Mouse (Mus musculus) adrenal gland, postnatal 25 days (tissue): ENCODE results near the gene Dscaml1. TPM values are rescaled to one million over a fixed set of nuclear protein-coding genes. Genes with fewer than 3 reads are reported as not detected.

Source experiments
- DNase-seq: peaks from one replicate; pipeline ENCODE4 v3.0.0; 2021; ENCODE audit warnings: mixed read lengths
- total RNA-seq: library from RNA; stranded (reverse); gene quantifications from 2 replicates; pipeline ENCODE4 v1.2.3, GENCODE M21; 2021

The Dscaml1 gene
- total RNA-seq, 1 experiment from 2014 or later = 1.5 TPM

DNA sequence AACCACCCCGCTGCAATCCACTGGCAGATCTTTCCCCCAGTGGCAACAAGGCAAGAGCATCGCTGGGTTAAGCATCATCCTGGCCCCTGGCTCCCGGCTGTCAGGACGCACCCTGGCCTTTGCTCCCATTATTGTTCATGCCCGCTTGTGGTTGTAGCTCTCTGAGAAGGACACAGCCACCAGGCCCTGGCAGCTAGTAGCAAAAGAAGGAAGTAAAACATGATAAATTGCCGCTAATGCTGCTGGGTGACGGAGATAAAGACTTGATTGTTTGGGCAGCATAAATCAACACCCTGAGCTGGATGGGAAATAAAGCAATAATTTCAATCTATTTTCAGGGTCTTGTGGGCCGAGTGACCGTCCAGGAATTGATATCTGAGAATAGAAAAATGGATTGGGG lies 81.1 kb downstream of the Dscaml1 start:
- DNase-seq = no peak

DNA sequence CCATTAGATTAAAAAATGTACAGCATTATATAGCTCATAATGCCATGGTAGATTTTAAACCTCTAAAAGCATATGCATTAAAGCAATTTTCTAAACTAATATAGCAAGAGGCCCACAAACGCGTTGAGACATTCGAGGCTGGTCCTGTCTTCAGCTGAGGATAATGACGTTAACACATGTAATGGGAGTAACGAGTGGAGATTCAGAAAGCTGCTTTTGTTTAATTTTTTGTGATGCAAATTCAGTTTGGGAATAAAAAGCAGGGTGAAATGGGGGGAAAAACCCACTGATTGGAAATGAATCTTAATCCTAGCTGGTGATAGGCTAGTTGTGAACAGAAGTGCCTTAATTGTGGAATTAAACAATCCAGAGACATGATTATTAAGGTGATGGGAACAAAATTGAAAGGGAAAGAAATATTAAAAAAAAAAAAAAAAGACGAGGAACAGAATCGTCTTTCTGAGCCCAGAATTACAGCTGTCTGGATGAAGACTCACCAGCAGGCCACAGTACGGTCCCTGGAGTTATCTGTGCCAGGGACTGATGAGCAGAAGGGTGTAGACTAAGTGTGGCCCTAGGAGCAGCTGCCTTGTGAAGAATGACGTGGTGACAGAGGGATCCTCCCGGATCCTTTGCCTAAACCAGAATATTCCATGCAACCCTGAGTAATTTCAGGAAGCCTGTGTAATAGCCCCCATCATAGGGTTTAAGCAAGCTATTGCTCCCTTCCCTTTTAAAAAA lies 84.5 kb downstream of the Dscaml1 start:
- DNase-seq = no peak

DNA sequence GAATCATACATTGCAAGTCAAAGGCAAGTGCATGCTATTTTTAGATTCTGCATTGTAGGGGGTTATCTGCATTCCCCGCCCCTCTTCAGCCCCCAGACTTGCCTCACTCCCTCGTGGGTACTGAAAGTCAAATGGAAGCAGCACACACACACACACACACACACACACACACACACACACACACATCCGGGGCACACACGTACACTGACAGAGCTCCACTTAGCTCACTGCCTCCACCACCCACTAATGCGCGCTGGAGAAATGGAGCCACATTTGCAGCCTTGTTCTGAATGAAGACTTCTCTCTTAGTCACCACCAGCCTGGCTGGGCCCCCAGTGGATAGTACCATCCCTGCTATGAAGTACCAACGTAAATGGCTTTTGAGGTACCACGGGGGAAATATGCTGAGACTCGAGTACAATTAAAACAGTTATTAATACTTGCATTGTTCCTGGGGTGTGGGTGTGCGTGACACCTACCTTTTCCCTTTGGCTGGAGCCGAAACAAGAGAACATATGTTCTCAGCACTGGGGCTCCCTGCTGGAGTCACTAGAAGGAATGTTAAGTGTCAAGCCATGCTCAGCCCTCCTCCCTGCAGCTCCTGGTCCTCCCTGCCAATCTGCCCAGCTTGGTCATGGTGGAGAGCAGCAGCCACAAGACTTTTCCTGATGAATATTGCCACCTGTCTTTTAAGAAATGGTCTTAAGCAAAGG lies 91.7 kb downstream of the Dscaml1 start:
- DNase-seq = no peak

DNA sequence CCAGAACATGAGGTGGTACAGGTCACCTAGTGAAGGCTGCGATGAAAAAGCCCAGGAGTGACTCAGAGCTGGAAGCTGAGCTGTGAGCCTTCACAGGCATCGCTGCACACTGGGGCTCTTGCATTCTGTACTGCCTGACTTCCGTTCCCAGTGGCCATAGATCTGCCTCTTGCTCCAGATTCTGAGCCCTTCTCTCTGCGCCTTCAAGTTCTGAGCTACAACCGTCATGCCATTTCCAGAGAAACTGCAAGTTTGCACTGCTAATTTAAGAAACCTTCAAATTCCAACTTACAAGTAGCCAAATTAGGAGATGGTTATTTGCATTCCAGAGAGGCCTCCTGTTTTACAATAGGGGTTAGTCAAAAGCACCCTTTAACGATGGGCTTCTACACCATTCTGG lies 93.4 kb downstream of the Dscaml1 start:
- no peak for DNase-seq

DNA sequence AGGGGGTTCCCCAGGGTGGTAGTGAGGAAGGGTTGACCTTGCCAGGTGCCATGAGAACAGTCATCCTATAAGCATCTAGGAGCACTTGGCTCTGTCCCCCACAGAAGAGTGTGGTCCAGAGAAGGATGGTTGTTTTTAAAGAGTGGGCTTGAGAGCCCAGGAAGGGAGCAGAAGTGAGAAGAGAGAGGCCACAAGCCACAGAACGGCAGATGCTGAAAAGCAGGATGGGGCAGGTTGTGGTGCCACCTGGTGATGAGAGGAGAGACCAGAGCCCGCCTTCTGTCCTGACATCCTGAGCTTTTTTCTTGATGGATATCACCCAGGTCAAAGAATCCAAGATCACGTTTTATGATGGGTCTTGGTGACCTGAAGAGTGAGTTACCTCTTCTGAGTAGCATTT lies 96.4 kb downstream of the Dscaml1 start:
- DNase-seq = no peak

DNA sequence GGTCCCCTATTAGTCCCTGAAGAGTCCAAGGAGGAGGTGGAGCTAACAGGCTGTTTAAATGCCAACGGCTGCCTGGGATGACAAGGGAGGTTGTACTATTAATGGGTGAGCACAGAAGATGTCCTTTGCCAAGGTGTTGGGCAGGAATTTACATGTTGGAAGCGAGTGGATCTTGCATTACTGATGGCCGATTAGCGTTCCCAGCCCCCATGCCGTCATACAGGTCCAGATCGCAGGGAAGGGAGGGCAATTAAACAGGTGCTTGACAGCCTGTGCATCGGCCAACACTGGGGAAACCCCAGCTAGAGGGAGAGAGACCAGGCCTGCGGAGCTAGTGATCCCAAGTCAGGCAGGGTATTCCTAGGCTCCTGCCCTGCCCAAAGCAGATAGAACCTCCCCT lies 98.1 kb downstream of the Dscaml1 start:
- DNase-seq = no peak

DNA sequence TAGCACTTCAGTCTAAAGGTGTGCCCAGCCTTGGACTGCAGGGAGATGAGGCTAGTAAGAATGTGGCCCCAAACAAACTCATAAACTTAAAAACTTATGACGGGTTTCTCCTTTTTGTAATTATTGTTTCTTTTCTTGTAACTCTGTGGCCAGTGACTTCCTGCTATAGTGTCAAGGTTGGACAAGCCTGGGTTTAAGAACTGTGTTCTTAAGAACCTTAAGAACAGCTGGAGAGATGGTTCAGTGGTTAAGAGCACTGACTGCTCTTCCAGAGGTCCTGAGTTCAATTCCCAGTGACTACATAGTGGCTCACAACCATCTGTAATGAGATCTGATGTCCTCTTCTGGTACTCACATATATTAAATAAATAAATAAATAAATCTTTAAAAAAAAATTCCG lies 106.8 kb downstream of the Dscaml1 start:
- DNase-seq = no peak

DNA sequence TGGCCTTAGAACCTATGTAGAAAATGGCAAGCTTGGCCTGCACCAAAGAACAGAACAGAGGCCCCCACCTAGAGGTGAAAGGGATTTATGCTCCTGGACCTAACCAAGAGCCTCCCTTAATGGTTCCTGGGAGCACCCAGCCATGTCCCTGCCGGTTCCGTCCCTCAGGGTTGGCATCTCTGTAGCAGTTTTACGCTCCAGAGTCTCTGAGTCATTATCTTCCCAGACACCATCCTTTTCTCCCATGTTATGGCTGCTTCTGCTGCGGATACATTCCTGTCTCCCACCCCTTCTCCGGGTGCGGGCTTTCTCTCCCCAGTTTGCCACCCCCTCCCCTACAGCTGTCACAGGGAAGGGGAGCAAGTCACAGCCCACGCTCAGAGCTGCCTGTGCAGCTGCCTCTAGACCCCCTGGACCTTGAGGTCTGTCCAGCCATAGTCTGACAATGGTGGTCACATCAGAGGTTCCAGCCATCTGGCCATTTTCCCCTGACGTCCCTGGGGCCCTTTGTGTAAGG lies 108.1 kb downstream of the Dscaml1 start:
- DNase-seq = no peak

DNA sequence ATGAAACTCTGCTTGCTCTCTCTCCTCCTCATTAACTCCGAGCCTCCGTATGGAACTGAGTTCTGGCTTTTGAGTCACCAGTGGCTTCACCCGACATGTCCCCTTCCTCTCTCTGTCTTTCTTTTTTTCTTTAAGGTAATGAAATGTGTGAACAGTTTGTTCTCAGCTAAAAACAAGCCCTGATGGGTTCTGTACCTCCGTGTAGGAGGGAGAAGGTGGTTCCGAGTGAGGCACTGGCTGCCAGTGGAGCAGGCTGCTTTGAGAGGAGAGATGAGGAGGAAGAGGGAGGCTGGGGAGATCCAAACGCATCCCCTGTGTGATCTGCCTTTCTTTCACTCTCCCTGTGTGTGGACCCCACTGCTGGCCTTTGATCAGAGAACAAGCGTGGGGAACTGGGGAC lies 111.2 kb downstream of the Dscaml1 start:
- DNase-seq = no peak

DNA sequence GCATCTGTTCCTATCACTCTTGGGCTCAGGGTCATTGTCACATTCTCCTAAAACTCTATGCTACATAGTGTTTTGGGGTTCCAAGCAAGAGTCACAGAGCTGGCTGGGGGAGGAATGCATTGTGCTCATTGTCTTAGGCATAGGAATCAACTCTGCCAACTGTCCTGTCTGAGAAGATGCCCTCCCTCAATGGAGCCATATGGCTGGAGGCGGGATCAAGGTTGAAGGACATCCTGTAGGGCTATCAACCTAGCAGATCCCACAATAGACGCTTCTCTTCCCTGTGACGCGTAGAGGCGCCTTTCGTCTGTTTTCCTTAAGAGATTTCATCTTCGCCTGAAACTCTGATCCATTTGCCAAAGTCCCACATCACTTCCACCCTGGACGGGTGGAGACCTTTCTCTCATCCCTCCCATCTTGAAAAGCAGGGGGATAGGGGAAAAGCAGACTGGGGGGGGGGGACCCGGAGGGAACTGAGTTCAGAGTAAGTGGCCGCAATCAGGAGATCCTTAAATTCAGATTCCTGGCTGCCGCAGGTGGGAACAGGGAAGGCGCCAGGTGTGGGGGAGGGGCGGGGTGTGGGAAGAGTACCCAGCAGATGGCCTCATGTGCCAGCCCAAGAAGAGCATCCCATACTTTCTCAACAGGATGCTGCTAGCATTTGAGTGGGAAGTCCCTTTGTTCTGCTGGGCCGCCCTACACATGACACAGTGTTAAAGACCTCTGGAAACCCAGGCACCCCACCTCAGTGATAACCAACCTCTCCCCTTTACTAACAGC lies 113.0 kb downstream of the Dscaml1 start:
- no peak for DNase-seq

DNA sequence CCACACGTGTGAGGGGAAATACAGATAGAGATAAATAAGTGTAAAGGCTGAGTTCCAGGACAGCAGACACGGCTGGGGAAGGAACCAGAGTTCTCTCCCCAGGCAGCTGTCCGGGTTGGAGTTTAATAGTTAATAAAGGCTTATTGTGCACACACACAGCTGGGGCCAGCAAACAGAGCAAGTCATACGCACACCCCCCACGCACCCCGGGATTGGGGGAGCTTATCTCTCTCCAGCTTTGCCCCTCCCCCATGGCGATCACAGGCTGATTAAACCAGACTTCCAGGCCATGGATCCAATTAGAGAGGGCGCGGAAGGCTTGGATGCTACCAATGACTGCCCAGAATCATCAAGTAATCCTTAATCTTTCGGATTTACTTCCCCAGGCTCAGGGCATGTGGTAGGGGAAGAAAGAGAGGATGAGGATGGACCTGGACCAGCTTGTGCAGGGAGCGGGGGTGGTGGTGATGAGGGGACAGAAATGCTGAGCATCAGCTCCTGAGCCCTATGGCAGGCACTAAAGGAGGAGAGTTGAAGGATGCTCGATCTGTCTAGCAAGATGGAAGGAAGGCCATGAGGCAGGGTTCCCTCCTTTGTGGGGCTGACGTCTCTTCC lies 119.7 kb downstream of the Dscaml1 start:
- no peak for DNase-seq

DNA sequence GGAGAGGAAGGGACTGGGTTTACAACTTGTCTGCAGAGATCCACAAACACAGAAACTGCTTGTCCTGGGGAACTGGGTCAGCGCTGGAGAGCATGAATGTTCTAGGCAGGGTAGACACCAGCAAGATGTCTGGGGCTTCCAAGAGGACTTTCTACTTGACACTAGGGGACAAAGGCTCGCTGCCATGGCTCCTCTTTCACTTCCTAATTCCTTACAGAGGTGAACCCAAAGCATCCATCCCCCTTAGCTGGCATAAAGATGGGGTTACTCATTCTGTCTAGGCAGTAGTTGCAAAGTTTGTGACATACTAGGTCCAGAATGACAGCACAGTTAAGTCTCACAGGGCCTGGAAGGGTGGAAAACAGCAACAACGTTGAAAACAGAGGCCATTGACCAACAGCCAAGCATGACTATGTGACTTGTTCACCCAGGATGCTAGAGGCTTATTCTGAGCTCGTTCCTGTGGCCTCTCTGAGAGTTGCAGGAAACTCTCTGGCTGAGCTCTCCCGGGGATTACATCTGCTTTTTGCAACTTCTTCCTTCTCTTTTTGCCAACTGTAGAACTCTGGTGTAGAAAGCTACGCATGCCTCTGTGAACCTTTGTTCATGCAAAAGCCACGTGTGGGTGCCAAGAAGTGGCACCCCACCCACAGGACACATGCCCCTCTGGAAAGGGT lies 120.6 kb downstream of the Dscaml1 start:
- DNase-seq = no peak

DNA sequence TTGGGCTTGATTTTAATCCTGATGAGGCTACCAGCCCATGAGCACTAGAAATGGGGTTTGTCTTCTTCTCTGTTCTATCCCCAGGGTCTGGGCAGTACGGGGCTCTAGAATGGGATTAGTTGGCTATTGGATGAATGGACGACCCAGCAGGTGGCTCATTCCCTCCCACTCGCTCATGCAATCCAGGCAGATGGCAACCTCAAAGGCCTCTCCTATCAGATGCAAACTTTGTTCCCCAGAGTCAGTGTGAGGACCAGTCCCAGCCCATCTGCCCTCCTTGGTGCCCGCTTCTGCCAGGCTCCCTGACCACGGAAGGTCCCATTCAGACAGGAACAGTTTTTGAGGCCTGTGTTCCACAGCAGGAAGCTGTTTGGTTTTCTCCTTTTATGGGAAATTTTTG lies 123.4 kb downstream of the Dscaml1 start:
- DNase-seq = no peak

DNA sequence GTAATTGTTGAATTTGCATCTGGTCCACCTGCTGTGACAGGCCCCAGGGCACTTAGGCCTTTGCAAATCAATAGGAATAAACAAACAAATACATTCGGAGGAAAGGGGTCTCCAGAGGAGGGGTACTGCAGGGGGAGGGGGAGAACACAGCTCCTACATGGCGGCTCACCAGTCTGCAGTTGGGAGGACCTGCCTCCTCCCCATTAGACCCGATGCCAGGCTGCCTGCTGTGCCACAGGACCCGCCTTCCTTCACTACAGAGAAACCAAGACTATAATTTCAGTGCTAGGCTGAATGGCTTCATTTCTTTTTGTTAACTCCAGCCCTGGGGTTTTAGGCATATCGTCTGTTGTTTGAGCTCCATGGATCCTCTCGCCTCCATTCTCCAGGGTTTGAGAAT lies 123.8 kb downstream of the Dscaml1 start:
- DNase-seq = no peak

DNA sequence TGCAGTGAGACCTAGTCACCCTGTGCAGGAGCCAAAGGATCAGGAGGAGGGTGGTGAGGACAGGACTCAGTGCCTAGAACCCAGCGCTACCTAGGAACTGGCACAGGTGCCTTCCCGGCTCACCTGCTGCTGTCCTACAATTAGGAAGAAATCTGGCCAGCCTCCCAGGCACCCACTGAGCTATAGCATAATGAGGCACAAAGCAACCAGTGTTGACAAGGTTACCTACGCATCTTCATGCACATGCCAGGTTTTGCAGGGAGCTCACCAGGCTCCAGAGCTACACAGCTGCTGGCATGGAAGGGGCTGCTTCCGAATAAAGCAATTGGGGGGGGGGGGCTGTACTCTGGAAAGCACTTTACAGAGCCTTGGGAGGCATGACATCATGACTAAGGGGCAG lies 124.2 kb downstream of the Dscaml1 start:
- no peak for DNase-seq

DNA sequence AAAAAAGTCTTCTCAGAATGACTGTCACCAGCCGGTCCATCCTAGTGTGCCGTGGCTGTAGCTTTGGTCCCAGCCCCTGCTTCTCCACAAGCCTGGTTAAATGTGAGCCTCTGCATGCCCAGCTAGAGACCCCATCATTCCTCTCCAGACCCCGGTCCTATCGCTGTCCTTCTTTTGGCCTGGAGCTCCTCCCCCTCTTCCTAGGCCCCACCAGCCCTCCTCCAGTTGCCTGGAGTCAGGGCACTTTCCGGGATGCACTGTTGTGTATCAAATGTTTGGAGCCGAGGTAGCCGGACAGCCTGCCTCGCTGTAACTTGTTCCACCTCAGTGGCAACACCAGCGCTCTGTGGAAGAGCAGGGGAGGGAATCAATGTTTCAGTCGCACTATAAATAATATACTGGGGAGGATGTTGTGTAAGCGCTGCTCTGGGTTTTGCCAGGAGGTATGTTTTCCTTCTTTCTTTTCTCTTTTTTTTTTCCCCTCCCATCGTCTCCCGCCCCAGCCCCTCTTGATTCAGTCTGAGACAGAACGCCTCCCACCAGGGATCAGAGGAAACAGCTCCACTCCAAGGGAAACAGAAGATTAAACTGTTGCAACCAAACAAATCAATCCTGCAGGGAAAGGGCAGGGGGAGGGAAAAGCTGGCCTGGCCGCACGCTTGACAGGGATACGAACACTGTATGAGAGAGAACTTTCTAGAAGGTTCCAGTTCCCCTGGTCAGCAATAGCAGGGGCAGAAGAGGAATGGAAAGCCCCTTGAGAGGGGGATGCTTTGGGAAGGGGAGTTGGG lies 128.8 kb downstream of the Dscaml1 start:
- no peak for DNase-seq

DNA sequence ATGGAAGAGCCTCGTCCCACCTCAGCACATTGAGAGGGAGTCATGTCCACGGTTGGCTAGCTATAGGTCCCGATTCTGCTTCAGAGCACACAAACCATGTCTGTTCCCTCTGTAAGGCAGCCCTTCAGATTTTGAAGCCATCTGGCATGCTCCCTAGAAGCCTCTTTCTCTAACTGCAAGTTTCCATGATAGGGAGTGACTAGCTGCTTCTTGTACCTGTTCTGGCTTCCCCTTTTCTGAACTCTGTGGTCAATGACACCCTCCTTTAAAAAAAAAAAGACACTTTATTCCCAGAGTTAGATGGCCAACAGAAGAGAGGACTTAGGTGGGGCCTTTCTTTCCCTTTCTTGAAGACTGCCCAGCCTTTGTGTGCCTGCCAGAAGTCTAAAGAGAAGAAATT lies 130.5 kb downstream of the Dscaml1 start:
- no peak for DNase-seq

DNA sequence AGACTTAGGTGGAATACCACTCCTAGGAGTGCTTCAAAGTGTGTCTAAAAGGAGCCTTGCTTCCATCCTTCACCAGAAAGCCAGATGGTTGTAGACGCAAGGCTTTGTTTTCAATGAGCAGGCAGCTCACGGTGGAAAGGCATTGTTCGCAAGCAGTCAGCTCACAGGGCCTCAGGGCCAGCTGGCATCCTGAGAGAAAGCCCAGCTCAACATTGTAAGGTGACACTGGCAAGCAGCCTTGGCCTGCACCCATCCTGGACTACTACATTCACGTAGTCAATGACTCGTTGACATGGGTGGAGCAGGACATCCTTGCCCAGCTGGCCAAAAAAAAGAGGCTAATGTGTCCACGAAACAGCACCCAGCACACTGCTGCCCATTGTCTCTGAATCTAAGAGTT lies 134.6 kb downstream of the Dscaml1 start:
- DNase-seq = no peak

DNA sequence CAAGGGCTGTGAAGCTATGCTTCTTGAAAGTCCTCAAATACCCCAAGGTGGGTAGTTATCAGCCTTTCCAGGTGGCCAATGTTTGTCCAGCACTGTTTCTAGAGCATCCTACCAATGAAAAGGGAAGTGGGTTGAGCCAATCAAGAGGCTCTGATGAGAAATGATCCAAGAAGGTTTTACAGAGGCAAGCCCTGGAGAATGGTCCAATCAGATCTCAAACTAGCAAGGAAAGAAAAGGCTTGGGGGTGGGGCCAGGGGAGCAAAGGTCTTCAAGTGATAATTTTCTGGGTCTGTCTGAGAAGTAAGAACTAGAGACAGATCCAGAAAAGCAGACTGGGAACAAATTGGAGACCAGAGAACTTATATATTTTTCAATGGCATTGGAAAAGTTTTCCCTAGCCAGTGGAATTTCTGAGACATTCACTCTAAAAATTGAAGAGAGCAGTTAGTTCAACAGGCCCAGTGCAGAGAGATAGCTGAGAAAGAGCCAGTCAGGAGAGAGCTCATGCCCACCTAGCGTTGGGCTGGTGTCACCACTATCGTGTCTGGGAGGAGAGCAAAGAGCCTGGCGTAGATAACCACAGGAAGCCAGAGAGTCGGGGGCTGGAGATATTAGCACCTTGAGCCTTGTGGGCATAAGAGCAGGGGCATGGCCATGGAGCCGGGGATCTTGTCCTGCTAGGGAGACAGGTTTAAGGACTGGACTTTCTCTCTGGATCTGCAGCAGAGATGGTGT lies 140.6 kb downstream of the Dscaml1 start:
- no peak for DNase-seq

DNA sequence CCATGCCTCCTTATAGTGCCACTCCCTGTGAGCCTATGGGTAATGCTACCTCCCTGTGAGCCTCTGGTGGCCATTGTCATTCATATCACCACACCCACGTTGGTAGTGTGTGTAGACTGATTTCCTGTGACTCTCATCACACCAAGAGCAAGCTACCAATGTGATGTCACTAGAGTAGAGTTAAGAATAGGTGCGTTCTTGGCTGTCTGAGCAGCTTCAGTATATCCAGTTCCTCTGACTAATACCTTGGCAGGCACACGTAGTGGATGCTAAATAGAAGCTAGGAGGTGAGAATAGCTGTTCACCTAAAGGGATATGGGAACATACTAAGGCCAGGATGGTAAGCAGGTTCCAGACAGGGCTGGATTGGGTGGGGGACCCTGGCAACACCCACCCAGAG lies 143.3 kb downstream of the Dscaml1 start:
- DNase-seq = no peak

DNA sequence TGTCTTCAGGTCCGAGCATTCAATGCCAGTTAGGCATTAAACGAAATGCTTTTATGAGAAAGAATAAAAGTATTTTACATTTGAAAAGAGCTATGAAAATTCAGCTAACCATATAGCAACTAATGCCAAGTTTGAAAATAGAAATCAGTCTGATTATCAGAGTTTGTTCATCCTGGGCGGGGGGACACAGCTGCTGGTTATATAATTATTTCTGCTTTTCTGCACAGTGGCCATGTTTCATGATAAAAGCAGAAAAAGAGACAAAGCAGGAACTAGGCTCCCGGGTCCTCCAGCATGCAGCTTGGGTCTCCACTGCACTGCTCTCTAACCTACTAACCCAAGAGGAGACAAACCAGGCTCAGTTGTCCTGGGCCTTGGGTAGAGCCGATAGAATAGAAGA lies 143.9 kb downstream of the Dscaml1 start:
- DNase-seq = no peak
